Mouse (Mus musculus) frontal cortex, postnatal 25 days (tissue): ENCODE data around the gene Eif5a.
A peak's percentile ranks its signal among the peaks of the same experiment; 100 is the strongest.

Experiments used
- DNase-seq, 2 experiments: peaks; one replicate each; pipeline ENCODE4 v3.0.0; 2022; ENCODE audit warnings: low spot score in 2 of 2

The Eif5a gene

DNA sequence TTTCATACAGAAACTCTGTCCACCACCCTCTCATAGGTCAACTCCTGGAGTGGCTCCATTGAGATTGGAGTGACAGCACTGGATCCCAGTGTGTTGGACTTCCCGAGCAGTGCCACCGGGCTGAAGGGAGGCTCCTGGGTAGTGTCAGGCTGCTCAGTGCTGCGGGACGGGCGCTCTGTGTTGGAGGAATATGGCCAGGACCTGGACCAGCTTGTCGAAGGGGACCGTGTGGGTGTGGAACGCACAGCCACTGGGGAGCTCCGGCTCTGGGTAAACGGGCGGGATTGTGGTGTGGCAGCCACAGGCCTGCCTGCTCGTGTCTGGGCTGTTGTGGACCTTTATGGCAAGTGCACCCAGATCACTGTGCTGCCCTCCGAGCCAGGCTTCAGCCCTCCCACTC is 18.8 kb downstream of the Eif5a start:
- no peak for DNase-seq

DNA sequence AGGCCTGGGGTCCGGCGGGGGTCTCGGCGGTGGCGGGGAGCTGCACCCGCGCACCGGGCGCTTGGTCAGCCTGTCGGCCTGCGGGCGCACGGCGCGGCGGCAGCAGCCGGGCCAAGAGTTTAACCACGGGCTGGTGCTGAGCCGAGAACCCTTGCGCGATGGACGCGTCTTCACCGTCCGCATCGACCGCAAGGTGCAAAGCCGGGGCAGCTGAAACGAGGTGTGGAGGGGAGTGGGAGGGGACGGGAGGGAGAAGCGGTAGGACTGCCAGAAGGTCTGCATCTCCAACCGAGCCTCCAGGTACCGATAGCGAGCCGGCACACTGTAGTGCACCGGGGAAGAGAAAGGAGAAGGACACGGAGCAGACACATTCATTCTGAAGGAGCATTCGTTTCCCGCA is 19.8 kb downstream of the Eif5a start:
- no peak for DNase-seq

DNA sequence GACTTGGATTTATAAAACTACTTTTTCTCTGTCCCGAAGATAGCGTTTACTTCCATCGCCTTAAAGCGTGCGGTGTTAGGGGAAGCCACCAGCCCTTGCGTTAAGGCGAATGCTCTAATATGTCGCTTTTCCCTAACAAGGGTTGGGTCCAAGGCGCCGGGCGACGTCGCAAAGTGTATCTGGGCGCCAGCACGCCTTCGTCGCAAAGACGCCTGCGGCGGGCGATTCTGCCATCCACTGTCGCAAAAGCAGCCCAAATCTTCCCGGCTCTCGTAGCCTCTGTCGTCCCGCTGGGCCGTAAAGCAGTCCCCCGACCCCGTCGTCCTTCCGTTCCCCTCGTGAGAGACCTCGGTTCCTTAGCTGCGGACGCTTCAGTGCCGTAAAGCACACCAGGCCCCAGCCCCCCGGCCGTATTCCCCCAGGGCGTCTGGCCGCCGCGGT is 20.3 kb downstream of the Eif5a start:
- peak; percentile 94 for DNase-seq

DNA sequence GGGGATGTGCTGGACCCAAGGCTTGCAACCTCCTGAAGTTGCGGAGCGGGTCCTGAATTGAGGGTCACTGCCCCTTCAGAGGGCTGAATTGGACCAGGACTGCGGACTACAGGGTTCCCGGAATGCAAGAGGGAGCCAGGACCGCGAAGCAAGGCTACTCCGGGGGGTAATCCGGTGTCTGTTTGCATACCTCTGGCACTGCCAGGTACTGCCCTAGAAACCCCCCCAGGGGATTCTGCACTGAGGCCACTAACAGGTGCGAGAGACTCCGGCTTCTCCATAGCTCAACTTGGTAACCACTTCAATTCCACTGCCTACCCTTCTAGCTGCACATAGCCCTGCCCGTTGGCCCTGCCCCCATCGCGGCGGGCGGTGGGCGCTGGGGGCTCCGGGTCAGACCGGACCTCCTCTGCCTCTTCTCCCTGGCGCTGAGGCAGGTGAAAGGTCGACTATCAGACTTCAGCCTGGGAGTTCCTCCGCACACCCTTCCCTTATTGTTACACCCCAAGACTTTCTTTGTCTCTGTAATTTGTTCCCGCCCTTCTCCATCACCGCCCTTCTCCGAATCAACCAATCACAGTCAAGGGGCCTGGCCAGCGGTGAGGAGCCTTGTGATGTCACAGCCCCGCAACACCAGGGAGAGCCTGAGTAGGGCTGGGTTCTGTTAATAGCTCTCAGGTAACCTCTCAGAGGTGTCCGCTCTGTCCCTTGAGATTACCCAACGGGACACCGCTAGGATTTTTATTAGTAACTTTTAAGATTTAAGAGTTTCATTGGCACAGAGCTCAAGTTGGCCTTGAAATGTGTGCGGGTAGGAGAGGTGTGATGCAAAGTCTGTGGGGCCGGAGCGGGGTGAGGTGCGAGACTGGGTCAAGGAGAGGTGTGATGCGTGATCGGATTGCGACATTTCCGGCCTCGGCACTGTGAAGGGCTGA is 21.0 kb downstream of the Eif5a start, which contains the start of the genes 2810408A11Rik and Neurl4:
TSS of gene 2810408A11Rik (minus strand) at position 517 of the 935 bp plus-strand sequence.
TSS of gene Neurl4 (plus strand) at position 602 of the 935 bp plus-strand sequence.
- peak; percentile 69 to 76 for DNase-seq

DNA sequence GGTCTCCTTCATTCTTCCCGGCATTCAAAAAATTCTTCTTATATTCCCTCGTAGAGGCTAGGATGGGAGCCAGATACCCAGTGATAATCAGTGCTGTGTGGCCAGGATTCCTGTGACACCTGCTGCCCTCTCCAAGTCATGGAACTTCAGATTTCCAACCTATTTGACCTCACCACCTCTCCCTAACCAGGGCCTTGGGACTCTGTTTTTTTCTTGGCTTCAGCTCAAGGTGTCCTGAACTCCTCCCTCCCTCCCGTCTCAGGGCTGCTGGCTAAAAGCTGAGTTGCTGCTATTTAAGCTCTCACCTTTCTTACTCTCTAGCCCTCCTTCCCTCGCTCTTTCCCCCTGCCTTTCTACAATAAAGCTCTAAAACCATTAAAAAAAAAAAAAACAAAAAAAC is 21.9 kb downstream of the Eif5a start:
- DNase-seq: no peak

DNA sequence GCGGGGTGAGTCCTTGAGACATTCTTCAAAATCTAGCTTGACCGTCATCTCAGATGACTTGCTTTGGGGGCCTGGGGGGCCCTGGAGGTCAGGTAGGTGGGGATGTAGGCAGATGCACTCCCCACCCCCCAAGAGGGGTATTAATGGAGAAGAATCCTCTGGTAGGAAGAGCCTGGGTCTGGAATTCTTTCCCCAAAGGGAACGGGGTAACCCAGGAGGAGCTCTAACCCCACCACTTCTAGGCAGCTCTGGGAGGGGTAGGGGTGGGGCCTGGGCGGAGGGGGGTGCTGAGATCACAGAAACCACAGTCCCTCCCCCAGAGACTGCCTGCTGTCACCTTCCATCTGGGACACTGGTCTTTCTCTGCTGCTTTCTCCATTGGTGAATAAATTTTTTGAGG is 26.5 kb downstream of the Eif5a start, which contains the start of gene Acap1:
TSS of gene Acap1 (minus strand) at position 249 of the 400 bp plus-strand sequence.
- DNase-seq: no peak

DNA sequence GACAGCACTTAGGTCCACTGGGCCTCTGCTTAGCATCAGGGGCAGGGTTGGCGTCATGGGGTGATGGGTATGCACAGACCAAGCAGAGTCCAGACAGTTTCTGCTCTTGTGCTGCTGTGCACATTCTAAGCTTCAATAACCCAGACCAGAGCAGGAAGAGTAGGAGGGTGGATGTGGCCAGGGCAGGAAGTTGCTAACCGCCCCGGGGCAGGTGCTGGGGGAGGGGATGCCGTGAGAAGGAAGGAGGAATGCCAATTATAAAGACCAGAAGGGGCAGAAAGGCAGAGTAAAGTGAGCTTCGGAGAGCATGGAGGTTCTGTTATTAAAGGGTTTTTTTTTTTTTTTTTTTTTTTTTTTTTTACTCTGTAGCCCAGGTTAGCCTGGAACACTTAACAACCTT is 27.1 kb downstream of the Eif5a start:
- DNase-seq: no peak

DNA sequence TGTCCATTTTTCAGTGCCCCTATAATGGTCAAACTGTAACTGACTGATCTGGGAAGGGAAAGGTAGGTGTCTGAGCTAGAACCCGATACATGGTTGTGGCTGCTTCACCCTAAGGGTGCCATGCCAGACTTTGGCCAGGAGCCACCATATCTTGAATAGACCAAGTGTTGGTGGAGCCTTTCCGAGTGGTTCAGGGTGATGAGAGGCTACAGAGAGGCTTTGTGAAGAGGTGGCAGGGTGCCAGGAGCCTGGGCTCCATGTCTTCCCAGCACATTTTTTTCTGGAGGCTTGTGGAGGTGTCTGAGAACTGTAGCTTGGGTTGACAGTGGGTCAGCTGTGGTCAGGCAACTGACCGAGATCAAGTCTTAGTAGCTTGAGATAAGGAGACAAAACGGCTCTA is 30.3 kb downstream of the Eif5a start:
- DNase-seq: no peak

DNA sequence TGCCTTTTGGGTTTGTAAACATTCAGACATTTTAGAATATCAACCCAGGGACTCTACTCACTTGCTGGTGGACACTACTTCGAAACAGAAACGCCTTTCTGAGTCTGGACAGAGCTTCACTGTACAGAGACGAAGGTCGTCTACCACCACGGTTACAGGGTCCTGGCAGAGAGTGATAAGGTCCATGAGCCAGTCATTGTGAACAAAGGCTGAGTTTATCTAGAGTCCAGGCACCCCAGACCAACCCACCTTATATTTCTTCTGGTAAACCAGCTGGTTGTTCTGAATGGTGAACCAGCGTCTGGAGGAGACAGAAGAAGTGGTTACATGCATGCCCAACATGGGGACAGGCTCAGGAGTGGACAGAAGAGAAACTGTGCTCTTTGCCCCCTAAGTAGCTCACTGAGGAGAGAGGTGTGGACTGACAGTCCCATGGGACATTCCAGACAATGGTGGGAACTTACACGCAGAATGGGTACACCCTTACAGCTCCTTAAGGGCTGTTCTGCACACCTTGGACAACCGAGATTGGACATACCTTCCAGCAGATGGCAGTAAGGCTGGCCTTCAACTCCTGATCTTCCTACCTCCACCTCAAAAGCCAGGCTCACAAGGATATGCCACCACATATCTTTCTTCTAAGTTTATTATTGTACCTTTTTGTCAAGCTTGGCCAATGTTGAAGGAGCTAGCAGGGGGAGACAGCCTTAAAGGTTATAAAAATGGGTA is 34.7 kb downstream of the Eif5a start:
- no peak for DNase-seq

DNA sequence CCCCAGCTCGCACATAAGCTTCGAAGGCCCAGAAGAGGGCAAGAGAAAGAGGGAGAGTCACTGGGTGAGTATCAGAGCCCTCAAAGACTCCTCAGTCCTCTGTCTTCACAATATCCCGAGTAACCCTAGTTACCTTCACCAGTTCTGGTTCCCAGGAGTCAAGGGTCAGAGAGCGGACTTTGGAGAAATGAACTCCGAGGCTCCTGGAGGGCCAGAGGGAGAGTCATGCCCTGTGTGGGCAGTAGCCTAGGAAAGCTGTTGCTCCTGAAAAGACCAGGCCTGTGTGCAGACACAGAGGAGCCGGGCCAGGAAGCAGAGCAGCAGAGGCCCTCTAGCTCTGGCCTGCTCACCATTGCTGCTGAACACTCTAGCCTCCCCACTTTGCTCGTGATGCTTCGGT is 37.1 kb downstream of the Eif5a start:
- no peak for DNase-seq

DNA sequence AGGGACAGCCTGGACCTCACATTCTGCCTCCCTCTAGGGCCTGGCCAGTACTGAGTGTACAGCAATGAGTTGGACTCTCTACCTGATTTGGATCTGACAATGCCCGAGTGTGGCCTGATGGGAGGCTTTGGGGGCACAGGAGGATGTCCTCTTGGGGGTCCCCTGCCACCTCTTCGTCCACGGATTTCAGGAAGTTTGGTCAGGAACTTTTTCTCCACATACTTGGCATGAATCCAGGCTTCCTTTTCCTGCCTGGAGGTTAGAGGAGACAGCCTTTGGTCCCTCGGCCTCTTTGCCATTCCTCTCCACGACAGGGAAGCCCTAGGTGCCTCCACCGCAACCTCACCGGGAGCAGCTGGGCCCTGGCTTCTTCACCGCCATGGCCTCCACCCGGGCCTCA is 37.5 kb downstream of the Eif5a start:
- no peak for DNase-seq

DNA sequence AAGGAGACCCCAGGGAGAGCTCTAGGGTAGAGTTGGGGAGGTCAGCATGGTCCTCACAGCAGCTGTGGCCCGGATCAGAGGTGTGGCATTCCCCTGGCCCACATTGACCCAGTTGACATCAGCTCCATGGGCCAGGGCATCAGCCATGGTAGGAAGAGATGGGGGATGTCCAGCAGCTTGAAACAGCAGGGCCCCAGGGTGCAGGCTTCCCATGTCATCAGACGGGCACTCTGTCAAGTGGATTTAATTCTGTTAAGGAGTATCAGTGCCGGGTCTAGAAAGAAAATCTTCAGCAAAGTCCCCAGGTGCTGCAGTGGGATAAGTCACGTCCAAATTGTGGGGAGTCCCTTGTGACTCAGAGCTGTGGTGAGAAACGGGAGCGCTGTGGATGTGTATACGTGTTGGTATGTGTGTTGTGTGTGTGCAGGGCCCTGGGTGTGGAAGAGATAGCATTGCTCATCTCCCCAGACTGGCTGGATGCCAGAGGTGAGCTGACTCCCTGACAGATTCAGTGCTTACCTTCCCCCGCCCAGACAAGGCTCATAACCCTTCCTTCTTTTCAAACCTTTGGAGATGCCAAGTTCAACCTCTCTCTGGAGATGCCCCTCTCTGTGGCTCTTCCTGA is 38.1 kb downstream of the Eif5a start:
- no peak for DNase-seq

DNA sequence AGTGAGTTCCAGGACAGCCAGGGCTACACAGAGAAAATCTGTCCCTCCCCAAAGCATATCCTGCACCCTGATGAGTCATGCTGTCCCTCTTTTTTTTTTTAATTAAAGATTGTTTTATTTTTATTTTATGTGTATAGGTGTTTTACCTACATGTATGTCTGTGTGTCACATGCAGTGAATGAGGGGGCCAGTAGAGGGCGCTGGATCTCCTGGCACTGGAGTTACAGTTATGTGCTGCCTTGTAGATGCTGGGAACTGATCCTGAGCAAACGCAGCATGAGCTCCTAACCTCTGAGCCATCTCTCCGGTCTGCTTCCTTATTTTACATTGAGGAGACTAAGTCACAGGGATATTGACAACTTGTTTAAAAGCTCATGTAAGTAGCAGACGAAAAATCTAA is 38.7 kb downstream of the Eif5a start:
- no peak for DNase-seq

DNA sequence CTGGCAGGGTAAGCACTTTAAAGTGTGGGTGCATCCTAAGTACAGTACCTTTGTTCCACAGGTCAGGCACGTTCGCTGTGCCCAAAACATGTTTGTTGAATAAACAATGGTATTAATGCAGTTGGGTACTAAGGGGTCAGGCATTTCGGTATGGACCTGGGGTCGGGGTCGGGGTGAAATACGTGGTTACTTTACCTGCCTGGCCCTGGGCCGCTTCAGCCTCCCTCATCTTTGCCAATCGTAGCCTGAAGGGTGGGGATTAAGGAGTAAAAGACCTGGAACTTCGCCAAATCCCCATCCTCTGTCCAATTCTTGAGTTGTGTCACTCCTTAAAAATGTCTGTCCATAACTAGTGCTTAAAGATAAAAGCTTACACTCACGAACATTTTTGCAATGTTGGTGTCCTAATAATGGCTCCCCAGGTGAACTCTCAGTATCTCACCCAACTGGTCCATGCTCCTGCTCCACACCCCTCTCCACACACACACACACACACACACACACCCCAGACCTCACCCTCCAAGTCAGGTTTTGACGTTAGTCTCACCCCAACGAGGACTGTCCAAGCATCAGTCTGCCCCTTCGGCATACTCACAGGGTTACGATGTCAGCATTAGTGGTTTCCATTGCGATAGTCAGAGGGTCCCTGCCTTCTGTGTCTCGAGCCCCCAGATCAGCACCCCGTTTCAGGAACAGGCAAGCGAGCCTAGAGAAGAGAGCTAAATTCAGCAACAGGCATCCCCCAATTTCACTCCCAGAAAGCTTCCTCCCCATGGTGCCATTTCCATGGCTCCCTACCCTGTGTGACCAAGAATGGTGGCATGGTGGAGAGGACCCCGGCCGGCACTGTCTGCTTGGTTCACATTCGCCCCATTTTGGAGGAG is 39.7 kb downstream of the Eif5a start:
- no peak for DNase-seq

DNA sequence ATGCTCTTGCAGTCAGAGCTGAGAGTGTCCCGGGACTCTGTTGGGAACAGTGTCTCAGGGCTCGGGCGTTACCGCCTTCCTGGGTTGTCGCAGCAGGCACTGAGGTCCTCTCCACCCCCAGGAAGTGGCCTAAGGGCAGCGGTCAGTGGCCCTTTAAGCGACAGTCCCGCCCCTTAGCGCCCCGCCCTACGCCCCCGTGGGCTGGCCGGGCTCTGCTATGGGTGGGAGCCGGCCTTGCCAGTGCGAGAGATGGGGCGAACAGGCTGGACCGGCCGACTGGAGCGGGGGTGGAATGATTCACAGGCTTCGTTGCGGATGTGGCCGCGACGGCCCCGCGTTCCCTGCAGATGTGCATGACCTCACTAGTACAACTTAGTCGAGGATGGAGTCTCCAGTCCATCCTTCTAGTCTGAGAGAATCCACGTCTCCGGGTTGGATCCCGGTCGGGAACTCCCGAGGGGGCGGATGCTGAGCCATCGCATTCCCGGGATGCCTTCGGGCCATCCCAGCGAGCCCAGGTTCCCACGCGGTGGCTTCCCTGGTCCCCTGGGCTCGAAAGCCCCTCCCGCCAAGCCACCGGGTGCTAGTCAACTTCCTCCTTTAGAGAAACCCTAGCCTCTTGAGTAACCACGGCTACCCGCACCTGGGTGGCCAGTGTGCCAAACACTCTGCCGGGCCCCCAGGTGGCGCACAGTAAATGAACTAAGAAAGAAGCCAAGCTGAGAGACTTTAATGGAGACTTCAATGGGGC is 40.7 kb downstream of the Eif5a start, which contains the start of gene Kctd11:
TSS of gene Kctd11 (minus strand) at position 554 of the 751 bp plus-strand sequence.
- peak; percentile 22 to 52 for DNase-seq

DNA sequence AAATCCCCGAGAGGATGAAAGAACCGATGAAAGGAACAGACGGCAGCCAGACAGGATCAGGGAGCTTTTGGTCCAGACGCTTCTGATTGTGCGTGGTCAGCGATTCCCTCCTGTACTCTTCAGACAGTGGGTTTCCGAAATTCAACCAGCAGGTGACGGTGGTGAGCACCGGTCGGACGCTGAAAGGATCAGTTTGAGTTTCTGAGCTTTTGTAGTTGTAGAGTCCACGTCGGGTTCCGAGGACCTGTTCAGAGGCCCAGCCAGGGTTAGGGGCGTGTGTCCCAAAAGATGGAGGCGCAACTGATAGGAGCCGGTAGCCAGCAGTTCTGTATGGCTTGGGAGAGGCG is 41.3 kb downstream of the Eif5a start:
- peak in 1 of 2 experiments; percentile 26 for DNase-seq

DNA sequence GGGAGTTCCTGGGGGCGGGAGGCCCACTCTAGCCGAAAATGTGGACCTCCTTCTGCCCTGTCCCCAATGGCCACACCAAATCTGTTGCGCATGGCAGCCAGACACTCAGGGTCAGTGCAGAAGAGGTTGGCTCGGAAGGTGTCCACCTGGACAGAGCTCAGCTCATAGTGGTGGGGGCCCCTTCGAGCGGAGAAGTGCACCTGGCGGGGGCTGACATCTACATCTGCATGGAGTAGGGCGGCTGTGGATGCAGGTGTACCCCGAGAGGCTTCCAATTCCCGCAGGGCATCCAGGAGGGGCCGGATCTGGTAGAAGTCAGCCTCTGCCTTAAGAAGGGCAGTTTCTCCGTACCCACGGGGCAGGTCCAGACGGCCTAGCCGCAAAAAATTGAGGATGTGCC is 42.0 kb downstream of the Eif5a start:
- no peak for DNase-seq

DNA sequence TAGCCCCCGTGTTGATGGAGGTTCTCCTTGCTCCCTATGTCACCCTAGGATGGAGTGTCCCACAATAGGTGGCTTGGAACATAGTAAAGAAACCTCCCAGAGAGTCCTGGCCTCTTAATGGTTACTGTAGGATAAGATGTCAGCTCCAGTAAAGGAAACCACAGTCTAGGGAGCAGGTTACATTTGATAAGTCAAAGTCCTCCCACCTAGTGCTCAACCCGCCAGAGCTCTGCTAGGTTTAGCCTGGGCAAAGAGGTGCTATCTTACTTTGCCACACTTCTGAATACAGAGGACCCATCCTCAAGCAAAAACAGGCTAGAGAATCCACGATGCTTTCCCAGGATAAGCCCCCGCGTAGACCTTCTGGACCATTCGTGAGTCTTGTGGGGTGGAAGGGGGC is 42.8 kb downstream of the Eif5a start:
- no peak for DNase-seq

DNA sequence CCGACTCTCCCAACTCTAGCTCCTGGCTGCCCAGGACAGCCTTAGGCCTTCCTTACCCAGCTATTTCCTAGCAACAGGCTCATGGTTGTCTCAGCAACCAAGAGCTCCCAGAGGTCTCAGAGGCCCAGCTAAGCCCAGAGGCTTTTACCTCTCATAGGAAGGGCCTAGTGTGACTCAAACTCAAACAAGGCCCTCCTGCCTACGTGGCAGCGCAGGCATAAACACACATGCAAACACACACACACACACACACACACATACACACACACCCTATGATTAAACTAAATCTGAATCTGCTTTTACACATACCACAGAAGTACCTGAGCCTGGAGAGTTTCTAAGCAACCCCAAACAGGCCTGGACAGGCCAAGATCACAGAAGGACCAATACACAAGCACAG is 43.4 kb downstream of the Eif5a start:
- no peak for DNase-seq

DNA sequence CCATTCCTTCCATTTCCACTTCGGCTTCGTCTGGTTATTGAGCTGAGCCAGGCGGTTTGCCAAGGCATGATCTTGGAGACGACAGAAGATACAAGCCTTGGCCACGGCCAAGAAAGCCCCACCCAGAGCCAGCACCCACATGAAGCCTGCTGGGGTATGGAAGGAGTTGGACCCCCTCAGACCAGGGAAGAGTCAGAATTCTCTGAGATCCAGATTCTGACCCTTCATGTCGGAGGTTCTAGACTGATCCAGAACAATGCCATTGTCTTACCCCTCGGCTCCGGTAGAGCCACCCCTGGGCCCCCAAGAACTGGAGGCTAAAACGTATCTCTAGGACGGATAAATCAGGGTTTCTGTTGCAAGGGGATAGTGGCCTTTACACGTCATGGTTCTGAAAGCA is 43.9 kb downstream of the Eif5a start, which contains the start of gene Tmem95:
TSS of gene Tmem95 (minus strand) at position 141 of the 400 bp plus-strand sequence.
- no peak for DNase-seq
